10 mouse cellular contexts compared by ENCODE assay signal in the genomic region with DNA sequence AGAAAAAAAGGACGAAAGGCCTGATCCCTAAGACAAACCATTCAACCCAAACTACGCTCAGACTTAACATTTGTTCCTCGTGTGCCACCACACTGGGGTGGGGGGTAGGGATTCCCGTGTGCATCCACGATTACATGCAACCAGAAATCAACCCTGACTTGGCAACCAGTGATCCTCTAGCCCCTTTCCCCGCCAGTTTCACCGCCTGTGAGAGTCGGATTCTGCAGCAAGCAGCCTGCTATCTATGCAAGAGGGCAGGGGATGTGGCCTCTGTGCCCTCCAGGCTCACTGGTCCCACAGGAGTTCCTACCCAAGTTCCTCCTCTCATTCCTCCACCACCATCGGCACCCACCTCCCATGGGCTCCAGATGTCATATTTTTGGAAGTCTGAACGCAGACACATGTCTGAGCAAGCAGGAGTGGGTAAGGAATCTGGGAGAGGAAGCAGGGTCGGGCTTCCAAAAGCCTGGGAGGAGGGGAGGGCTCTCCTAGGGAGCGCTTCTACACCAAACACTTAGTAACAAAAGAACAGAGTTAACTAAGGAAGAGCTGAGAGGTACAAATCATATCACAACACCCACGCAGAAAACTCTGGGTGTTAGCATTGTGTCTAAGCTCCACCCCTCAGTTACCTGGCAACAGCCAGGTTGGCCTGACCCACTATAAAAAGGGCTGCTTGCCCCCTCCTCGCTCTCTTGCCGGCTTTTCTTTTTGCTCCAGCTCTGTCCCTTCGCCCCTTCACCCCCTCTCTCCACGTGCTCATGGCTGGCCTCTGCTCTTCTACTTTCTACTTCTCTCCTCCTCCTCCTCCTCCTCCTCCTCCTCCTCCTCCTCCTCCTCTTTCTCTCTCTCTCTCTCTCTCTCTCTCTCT.
DNase-seq lines count a peak whose midpoint lies in the region; ATAC-seq and TF ChIP-seq lines count a peak whose summit lies in the region.
"Had no signal": no experiment of that assay in that cellular context is flagged by ENCODE, and none has a peak within 500 bp of the region (broad histone marks: within the 10 kb centered on the region; RNA-seq: fewer than 3 reads in every experiment).

No protein-coding gene starts in this region.

- no peak overlapping the region for H3K9ac ChIP-seq in heart, embryonic 14.5 days (ENCODE audit: low read length)
- H3K9ac ChIP-seq in limb, embryonic 14.5 days (ENCODE audit: low read depth, low read length, severe bottlenecking), result peak overlapping the region; percentile 25; the same call in 1 of the 2 replicates
- H3K9ac ChIP-seq: liver, embryonic 15.5 days had no signal

- WGBS in heart, embryonic 14.5 days, result 53% methylated on average over 17 of the region's 17 CpGs
- 35% methylated on average over 17 of the region's 17 CpGs for WGBS in limb, embryonic 14.5 days

- peaks cover 6 to 7% of the 10 kb centered on the region in 2 experiments for H3K4me1 ChIP-seq in heart, embryonic 14.5 days (ENCODE audit: control insufficient read depth in 2 of 2, insufficient read depth in 2 of 2, low read length in 2 of 2)
- peaks cover 17% of the 10 kb centered on the region for H3K4me1 ChIP-seq in limb, embryonic 14.5 days (ENCODE audit: control insufficient read depth, insufficient read depth, low read length)
- H3K4me1 ChIP-seq: liver, embryonic 15.5 days had no signal

- no peak for DNase-seq in heart, postnatal 14 days
- peak; percentile 41 to 54 for DNase-seq in right cerebral cortex, postnatal 10 days (ENCODE audit: low spot score in 2 of 2)
- no peak for DNase-seq in right cerebral cortex, postnatal 36 days (ENCODE audit: low spot score in 2 of 2)
- DNase-seq in limb, embryonic 14.5 days (ENCODE audit: low spot score), result peak; percentile 11
- DNase-seq in frontal cortex, postnatal 25 days (ENCODE audit: low spot score in 2 of 2), result no peak
- DNase-seq in adipocyte (ENCODE audit: low spot score), result no peak
- no peak for DNase-seq in cerebellum, postnatal 4 days (ENCODE audit: low spot score in 2 of 2)
- DNase-seq: thymus, adult 18-20 months had no signal

- TF ChIP-seq POLR2A in limb, embryonic 14.5 days (IDR thresholded peaks at IDR 0.05; ENCODE audit: borderline replicate concordance, extremely low read depth, insufficient read depth, insufficient read length), result no peak

- H3K4me2 ChIP-seq in heart, embryonic 14.5 days (ENCODE audit: low read length), result peak overlapping the region; percentile 35; the same call in 1 of the 2 replicates
- H3K4me2 ChIP-seq in limb, embryonic 14.5 days (replicated peaks; ENCODE audit: low read depth, low read length, severe bottlenecking), result peak overlapping the region; percentile 33
- H3K4me2 ChIP-seq: liver, embryonic 15.5 days had no signal

- H3K4me3 ChIP-seq in heart, embryonic 14.5 days (ENCODE audit: control insufficient read depth in 1 of 2, insufficient read depth in 1 of 2, low read depth in 1 of 2, low read length in 2 of 2), result no peak overlapping the region
- no peak overlapping the region for H3K4me3 ChIP-seq in limb, embryonic 14.5 days (replicated peaks; ENCODE audit: low read length)
- H3K4me3 ChIP-seq: liver, embryonic 15.5 days had no signal

- no peak for ATAC-seq in heart, embryonic 14.5 days (ENCODE audit: insufficient number of reproducible peaks, insufficient read depth, low FRiP score, low read depth)
- ATAC-seq in limb, embryonic 14.5 days (ENCODE audit: low FRiP score, low read depth), result no peak

- no peaks in the 10 kb centered on the region for H3K36me3 ChIP-seq in heart, embryonic 14.5 days (ENCODE audit: control insufficient read depth, insufficient read depth, low read length)
- no peaks in the 10 kb centered on the region for H3K36me3 ChIP-seq in limb, embryonic 14.5 days (ENCODE audit: control insufficient read depth, insufficient read depth, low read length)
- H3K36me3 ChIP-seq: liver, embryonic 15.5 days had no signal

- H3K27me3 ChIP-seq in heart, embryonic 14.5 days (ENCODE audit: control insufficient read depth, insufficient read depth, low read length), result no peaks in the 10 kb centered on the region
- no peaks in the 10 kb centered on the region for H3K27me3 ChIP-seq in limb, embryonic 14.5 days (ENCODE audit: control insufficient read depth, insufficient read depth, low read length)

- H3K9me3 ChIP-seq in heart, embryonic 14.5 days (ENCODE audit: control insufficient read depth, low read length), result no peaks in the 10 kb centered on the region
- no peaks in the 10 kb centered on the region for H3K9me3 ChIP-seq in limb, embryonic 14.5 days (ENCODE audit: control insufficient read depth, low read length)
- H3K9me3 ChIP-seq: liver, embryonic 15.5 days had no signal

- H3K27ac ChIP-seq in heart, embryonic 14.5 days (replicated peaks in 1 of 2; ENCODE audit: control insufficient read depth in 1 of 2, insufficient read depth in 1 of 2, low read depth in 2 of 2, low read length in 2 of 2), result peak overlapping the region in 1 of 2 experiments; percentile 44; a peak in 1 of 4 replicates
- peak overlapping the region; percentile 58 for H3K27ac ChIP-seq in limb, embryonic 14.5 days (replicated peaks; ENCODE audit: low read depth, low read length)
- H3K27ac ChIP-seq: liver, embryonic 15.5 days had no signal

- intact Hi-C loops in heart, postnatal 14 days (cut with DNase I), result no loop called here

Comparison
In these comparisons a context has a peak if more than half of its experiments do, and no peak if none do; other contexts are left out.
1. DNase-seq: peak in right cerebral cortex, postnatal 10 days (2 of 2) and limb, embryonic 14.5 days (single experiment); none in heart, postnatal 14 days (0 of 2), right cerebral cortex, postnatal 36 days (0 of 2), frontal cortex, postnatal 25 days (0 of 2), adipocyte (single experiment) and cerebellum, postnatal 4 days (0 of 2).